Mouse (Mus musculus): ENCODE data around the gene Plppr2. TPM values are rescaled to one million over a fixed set of nuclear protein-coding genes. Genes with fewer than 3 reads are reported as not detected.

Gene Plppr2
- total RNA-seq, 2 experiments from 2014 or later, result 1.7 to 2.7 TPM

- no peak for DNase-seq
- intact Hi-C loops (cut with DNase I), result no loop called here
These were observed 7.6 kb upstream of the Plppr2 start for GRCm38 (mm10) chr9:21929208-21929607.

DNA sequence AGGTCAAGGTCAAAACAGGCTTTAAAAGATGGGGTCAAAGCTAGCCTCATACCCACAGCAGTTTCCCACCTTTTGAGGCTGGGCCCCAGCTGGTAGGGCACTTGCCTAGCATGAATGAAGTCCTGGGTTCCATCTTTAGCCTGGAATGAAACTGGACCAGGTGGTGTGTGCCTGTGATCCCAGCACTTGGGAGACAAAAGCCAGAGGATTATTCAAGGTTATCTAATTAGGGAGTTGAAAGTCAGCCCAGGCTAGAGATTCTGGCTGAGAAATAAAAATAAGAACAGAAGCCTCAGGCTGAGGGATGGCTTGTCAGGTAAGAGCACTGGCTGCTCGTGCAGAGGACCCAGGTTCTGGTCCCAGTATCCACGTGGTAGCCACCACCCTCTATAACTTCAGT, 4.8 kb upstream of the Plppr2 start:
- no peak for DNase-seq
- intact Hi-C loops (cut with DNase I), result no loop called here

DNA sequence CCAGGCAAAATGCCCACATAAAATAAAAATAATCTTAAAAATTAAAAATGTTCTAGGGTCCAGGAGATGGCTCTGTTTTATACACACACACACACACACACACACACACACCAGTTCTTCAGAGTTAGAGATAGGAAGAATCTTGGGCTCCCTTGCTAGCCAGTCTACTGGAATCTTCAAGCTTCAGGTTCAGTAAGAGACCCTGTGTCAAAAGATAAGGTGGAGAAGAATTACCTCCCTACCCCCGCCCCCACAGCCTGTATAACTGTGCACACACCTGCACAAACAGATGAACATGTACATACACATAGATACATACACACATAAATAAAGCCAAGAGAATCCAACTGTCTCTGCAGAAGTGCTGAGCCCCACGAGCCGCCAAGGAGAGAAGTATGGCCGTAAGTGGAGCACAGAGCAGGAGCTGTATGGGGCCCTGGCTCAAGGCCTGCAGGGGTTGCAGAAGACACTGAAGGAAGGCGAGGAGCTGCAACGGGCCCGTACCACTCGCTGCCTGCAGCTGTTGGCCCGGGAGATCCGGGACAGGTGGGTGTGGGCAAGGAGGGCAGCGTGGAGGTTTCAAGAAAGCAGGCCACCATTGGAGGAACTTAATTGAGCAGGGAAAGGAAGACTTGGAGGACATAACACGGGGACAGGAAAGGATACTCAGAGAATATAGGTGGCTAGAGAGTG, 4.2 kb upstream of the Plppr2 start:
- DNase-seq, result no peak
- intact Hi-C loops (cut with DNase I), result no loop called here

- intact Hi-C loops (cut with DNase I), result no loop called here
- DNase-seq, result no peak
These were observed 2.8 kb upstream of the Plppr2 start for GRCm38 (mm10) chr9:21934021-21934420.

DNA sequence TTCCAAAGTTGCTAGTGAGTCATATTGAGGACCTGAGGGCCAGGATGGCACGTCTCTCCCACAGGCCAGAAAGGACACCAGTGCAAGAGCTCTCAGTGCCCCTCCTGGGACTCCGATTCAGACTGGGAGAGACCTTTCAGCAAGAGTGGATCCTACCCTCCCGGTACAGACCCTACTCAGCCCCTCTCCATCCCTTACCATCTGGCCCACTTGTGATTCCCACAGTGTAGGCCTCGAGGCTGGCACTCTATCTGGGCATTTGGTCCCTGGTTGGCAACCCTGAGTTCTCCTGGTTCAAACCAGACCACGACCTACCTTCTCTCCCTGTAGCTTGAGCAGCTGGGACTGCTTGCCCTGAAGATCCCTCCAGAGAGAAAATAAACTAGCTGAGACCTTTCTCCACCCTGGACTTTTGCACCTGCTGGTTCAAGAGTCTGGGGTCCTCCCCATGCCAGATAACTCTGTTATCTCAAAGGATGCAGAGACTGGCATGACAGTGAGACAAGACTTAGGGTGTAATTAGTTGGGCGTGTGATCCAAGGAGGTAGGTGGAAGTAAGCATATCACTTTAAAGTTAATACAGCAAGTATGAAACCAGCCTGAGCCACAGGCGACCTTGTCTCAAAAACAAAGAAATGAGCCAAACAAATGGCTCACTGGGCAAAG, 1.2 kb upstream of the Plppr2 start:
- intact Hi-C loops (cut with DNase I), result no loop called here
- DNase-seq, result no peak

GRCm38 (mm10) chr9:21937711-21938175, 910 bp downstream of the Plppr2 start:
- intact Hi-C loops (cut with DNase I), result no loop called here
- no peak for DNase-seq

GRCm38 (mm10) chr9:21938234-21938855, 1.5 kb downstream of the Plppr2 start:
- DNase-seq, result no peak
- intact Hi-C loops (cut with DNase I), result no loop called here

- no peak for DNase-seq
- intact Hi-C loops (cut with DNase I), result no loop called here
These were observed 6.2 kb downstream of the Plppr2 start for GRCm38 (mm10) chr9:21943046-21943445.

- no peak for DNase-seq
- intact Hi-C loops (cut with DNase I), result no loop called here
These were observed 6.8 kb downstream of the Plppr2 start for GRCm38 (mm10) chr9:21943638-21944037.

DNA sequence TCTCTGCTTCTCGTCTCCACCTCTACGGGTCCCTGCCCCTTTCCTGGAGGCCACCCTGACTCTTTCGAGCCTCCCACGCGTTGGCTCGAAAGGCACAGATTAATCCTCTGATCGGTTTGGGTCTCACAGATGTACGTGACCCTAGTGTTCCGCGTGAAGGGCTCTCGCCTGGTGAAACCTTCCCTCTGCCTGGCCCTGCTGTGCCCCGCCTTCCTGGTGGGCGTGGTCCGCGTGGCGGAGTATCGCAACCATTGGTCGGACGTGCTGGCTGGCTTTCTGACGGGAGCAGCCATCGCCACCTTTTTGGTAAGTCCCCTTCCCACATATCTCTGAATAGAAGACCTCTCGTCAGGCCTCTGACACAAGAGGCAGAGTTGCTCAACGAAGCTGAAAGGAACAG, 7.4 kb downstream of the Plppr2 start:
- intact Hi-C loops (cut with DNase I), result no loop called here
- no peak for DNase-seq

GRCm38 (mm10) chr9:21947540-21948130, 10.8 kb downstream of the Plppr2 start:
- intact Hi-C loops (cut with DNase I), result no loop called here
- no peak for DNase-seq

DNA sequence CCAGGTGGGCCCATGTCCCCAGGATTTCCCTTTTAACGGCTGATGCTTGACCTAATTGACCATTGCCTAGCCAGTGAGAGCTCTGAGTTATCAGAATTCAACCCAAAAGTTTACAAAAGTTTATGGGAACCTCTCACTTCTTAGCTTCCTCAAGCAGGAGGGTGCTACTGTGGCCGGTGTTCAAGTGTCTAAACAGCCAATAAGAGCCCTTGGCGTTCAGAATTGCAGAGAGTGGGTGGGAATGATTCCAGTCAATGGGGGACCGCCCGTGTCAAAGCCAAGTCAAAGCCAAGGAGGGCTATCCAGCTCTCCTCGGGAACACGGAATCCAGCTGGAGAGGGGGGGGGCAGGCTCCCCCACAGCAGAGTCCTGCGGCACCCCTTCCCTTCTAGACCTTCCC, 11.3 kb downstream of the Plppr2 start:
- DNase-seq, result no peak
- intact Hi-C loops (cut with DNase I), result no loop called here

DNA sequence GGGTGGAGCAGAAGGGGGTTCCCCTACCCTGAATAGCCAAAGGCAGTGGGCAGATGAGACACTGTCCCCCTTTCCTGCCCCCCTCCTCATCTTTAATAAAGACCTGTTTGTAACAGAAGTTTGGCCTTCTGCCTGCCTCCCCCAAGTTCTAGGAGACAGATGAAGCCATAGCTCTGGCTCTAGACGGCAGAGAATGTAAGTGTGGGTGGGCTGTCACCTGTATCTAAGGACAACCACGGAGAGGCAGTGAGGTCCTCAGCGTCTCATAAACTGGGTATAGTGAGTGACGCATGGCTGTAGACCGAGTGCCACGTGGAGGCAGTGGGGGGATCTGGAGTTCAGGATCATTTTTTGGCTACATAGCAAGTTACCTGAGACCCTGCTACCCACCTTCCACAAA, 12.0 kb downstream of the Plppr2 start:
- no peak for DNase-seq
- intact Hi-C loops (cut with DNase I), result no loop called here

- intact Hi-C loops (cut with DNase I), result loop anchor here (5.0 kb wide), 1 partner anchor 33 kb away; the partner anchor contains the start of gene Rab3d
These were observed 13.5 kb downstream of the Plppr2 start for GRCm38 (mm10) chr9:21950322-21950721.

GRCm38 (mm10) chr9:21951977-21952376, 15.1 kb downstream of the Plppr2 start:
- intact Hi-C loops (cut with DNase I), result loop anchor here (2.0 to 5.0 kb wide), 2 partner anchors 21 to 35 kb away; partner anchors contain the start of gene Rab3d
- no peak for DNase-seq

More at GRCm38 (mm10) chr9:21950322-21950721, 13.5 kb downstream of the Plppr2 start:
- DNase-seq, result peak; percentile 84 to 88

GRCm38 (mm10) chr9:21953600-21953999, 16.8 kb downstream of the Plppr2 start:
- intact Hi-C loops (cut with DNase I), result loop anchor here (2.0 to 5.0 kb wide), 2 partner anchors 23 to 36 kb away; partner anchors contain the start of gene Rab3d
- no peak for DNase-seq

- DNase-seq, result no peak
- intact Hi-C loops (cut with DNase I), result loop anchor here (5.0 kb wide), 1 partner anchor 37 kb away; the partner anchor contains the start of gene Rab3d
These were observed 17.8 kb downstream of the Plppr2 start for GRCm38 (mm10) chr9:21954635-21955034.

- intact Hi-C loops (cut with DNase I), result no loop called here
- no peak for DNase-seq
These were observed 18.4 kb downstream of the Plppr2 start for GRCm38 (mm10) chr9:21955225-21955569.

DNA sequence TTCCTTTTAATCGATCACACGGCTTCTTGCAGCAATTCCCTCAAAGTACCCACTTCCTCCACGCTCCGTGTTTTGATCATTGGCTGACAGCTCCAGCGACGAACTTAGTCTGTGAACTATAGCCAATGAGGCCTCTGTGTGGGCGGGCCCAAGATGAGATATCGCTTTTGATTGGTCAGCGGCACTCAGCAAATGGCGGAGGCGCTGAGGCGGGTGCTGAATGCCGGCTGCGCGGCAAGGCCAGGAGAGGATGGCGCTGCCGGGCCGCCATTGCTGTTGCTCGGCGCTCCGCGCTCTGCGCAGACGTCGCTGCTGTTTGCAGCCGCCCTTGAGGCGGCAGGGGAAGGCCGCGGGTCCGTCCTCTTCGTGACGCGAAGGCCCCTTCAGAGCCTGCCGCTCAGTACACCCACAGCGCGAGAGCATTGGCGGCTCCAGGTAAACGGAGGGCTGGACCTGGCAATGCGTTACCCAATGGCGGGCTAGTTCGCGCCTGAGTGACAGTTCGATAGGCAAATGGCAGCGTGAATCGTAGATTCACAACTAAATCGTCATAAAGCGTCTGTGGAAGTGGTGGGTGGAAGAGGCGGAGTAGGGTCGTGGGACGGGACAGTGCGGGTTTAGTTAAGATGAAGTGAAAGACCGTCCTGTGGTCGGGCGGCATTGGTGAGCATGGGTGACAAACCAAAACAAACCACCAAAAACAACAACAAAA, 18.9 kb downstream of the Plppr2 start, which contains the start of gene Swsap1:
Gene Swsap1, plus strand, starts transcription at position 186 of the 712 bp plus-strand sequence.
- intact Hi-C loops (cut with DNase I), result no loop called here
- peak; percentile 99 to 100 for DNase-seq

DNA sequence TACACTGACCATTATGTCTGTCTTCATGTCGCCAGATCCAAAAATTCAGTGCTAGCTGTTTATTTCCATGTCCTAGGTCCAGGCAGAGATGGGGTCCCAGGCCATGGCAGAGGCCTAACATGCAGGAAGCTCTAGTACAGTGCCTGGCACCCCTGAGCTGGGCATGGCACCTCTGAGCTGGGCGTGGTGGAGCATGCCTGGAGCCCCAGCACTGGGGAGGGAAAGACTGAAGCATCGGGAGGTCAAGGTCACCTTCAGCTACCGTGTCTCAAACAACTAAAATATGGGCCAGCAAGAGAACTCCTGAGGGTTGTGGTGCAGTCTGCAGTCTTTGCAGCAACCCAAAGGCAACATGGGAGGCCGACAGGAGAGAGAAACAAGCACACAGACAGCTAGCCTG, 21.5 kb downstream of the Plppr2 start:
- intact Hi-C loops (cut with DNase I), result no loop called here
- DNase-seq, result no peak

Data from heart, postnatal 36 days (tissue).